Mouse (Mus musculus) heart, embryonic 13.5 days (tissue): ENCODE measurements at regions not wholly inside any gene's neighbourhood (a gene's known extent, or its start where the extent isn't known, plus 50 kb on each side); places are given as distances from the start of the nearest gene placed in this dataset.
"Not testable (repeated sequence)": the region's sequence is repeated elsewhere in the genome, so short reads cannot be mapped to it uniquely, and the experiment has no call there.

Experiments used
- ATAC-seq: fragments of 200-750 bp; cut with Nextera tagmentation; 2 replicates; pipeline ENCODE4 v1.8.0; 2017; ENCODE audit warnings: moderate TSS enrichment; ENCODE audit not compliant: insufficient number of reproducible peaks, low FRiP score, low TSS enrichment; ENCODE audit errors: extremely low read depth
- H3K27ac ChIP-seq: fragments of 300-500 bp; sonication (generic); replicated peaks from 2 replicates; pipeline ENCODE4 v1.5.1; 2015; ENCODE audit warnings: moderate library complexity, mild to moderate bottlenecking, inconsistent platforms
- H3K27me3 ChIP-seq: fragments of 300-500 bp; sonication (generic); replicated peaks from 2 replicates; pipeline ENCODE4 v1.6.1; 2015; ENCODE audit warnings: mild to moderate bottlenecking, inconsistent platforms
- H3K36me3 ChIP-seq: fragments of 300-500 bp; sonication (generic); 2 replicates; pipeline ENCODE4 v1.6.1; 2015; ENCODE audit warnings: mild to moderate bottlenecking, inconsistent platforms
- H3K4me1 ChIP-seq: fragments of 300-500 bp; sonication (generic); 2 replicates; pipeline ENCODE4 v1.6.1; 2015; ENCODE audit warnings: inconsistent platforms
- H3K4me2 ChIP-seq: fragments of 300-500 bp; sonication (generic); 2 replicates; pipeline ENCODE4 v1.6.1; 2015; ENCODE audit warnings: inconsistent platforms, mild to moderate bottlenecking, moderate library complexity
- H3K4me3 ChIP-seq: fragments of 300-500 bp; sonication (generic); 2 replicates; pipeline ENCODE4 v1.5.1; 2015; ENCODE audit warnings: moderate library complexity, mild to moderate bottlenecking, inconsistent platforms
- H3K9ac ChIP-seq: fragments of 300-500 bp; sonication (generic); 2 replicates; pipeline ENCODE4 v1.6.1; 2015; ENCODE audit warnings: inconsistent platforms, mild to moderate bottlenecking, moderate library complexity
- H3K9me3 ChIP-seq: fragments of 300-500 bp; sonication (generic); 2 replicates; pipeline ENCODE4 v1.6.1; 2016; ENCODE audit warnings: inconsistent platforms
- WGBS: fragments of 180-500 bp; shearing (Covaris S2); methylation state at CpG from one replicate; pipeline ENCODE4 v1.1.7; 2015; ENCODE audit warnings: mixed read lengths; 5-methylcytosine and 5-hydroxymethylcytosine counted together

- no peaks in the 10 kb centered on the region for H3K36me3 ChIP-seq
- H3K4me1 ChIP-seq, result no peaks in the 10 kb centered on the region
- peak overlapping the region; percentile 74 for H3K4me2 ChIP-seq
- H3K9ac ChIP-seq, result peak overlapping the region; percentile 68
- no peak overlapping the region for H3K27ac ChIP-seq
- ATAC-seq, result no peak; the same call in 1 of the 2 replicates
- H3K9me3 ChIP-seq, result no peaks in the 10 kb centered on the region
- under 1% methylated on average over 34 of the region's 34 CpGs for WGBS
- peak overlapping the region; percentile 55 for H3K4me3 ChIP-seq
- peaks cover 16% of the 10 kb centered on the region for H3K27me3 ChIP-seq
These were observed 300.7 kb downstream of the Vrk1 start for GRCm38 (mm10) chr12:106310585-106311319.

- Histone ChIP-seq H3K9me3 (no peaks in the 10 kb centered on the region), H3K4me3 (peak overlapping the region; percentile 55), H3K27ac (no peak overlapping the region), H3K4me2 (peak overlapping the region; percentile 74), H3K36me3 (no peaks in the 10 kb centered on the region), H3K4me1 (no peaks in the 10 kb centered on the region), H3K9ac (peak overlapping the region; percentile 68), H3K27me3 (peaks cover 16% of the 10 kb centered on the region)
- WGBS, result 52% methylated on average over 7 of the region's 7 CpGs
- no peak for ATAC-seq
These were observed 301.3 kb downstream of the Vrk1 start for GRCm38 (mm10) chr12:106311320-106311825.

- H3K4me1 ChIP-seq, result no peaks in the 10 kb centered on the region
- no peaks in the 10 kb centered on the region for H3K36me3 ChIP-seq
- no peak overlapping the region for H3K4me2 ChIP-seq
- H3K4me3 ChIP-seq, result no peak overlapping the region
- no peak for ATAC-seq
- no peak overlapping the region for H3K9ac ChIP-seq
- H3K9me3 ChIP-seq, result no peaks in the 10 kb centered on the region
- 81% methylated on average over 17 of the region's 17 CpGs for WGBS
- H3K27ac ChIP-seq, result no peak overlapping the region
- peaks cover 16% of the 10 kb centered on the region for H3K27me3 ChIP-seq
These were observed 302.0 kb downstream of the Vrk1 start for GRCm38 (mm10) chr12:106311831-106312600.

GRCm38 (mm10) chr12:106317738-106318137 is 307.7 kb downstream of the Vrk1 start:
- Histone ChIP-seq H3K4me3 (no peak overlapping the region), H3K27me3 (no peaks in the 10 kb centered on the region; the same call in 1 of the 2 replicates), H3K36me3 (no peaks in the 10 kb centered on the region), H3K27ac (no peak overlapping the region), H3K4me2 (no peak overlapping the region), H3K9ac (no peak overlapping the region), H3K9me3 (no peaks in the 10 kb centered on the region), H3K4me1 (no peaks in the 10 kb centered on the region)
- ATAC-seq, result no peak
- 84% methylated on average over 16 of the region's 16 CpGs for WGBS

DNA sequence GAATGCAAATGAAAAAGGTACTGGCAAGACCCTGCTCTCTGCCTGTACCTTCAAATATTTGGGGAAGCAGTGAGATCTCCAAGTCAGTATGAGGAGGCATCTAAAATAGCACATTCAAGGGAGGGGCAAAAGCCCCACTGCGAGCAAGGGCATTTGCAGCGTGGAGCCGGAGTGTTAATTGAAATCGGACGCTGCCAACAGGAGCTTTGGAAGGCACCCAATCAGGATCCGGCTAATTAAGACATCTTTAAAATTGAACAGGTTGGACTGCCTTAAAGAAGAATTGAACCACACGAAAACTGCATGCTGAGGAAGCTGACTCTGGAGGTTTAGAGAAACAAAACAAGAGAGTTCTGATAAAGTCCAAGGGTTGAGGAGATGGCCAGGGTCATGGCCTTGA is 311.5 kb downstream of the Vrk1 start:
- Histone ChIP-seq H3K27ac (no peak overlapping the region), H3K4me1 (no peaks in the 10 kb centered on the region), H3K36me3 (no peaks in the 10 kb centered on the region), H3K4me2 (no peak overlapping the region), H3K4me3 (no peak overlapping the region), H3K9me3 (no peaks in the 10 kb centered on the region), H3K27me3 (no peaks in the 10 kb centered on the region), H3K9ac (no peak overlapping the region)
- WGBS, result 85% methylated on average over 7 of the region's 7 CpGs
- ATAC-seq, result no peak

DNA sequence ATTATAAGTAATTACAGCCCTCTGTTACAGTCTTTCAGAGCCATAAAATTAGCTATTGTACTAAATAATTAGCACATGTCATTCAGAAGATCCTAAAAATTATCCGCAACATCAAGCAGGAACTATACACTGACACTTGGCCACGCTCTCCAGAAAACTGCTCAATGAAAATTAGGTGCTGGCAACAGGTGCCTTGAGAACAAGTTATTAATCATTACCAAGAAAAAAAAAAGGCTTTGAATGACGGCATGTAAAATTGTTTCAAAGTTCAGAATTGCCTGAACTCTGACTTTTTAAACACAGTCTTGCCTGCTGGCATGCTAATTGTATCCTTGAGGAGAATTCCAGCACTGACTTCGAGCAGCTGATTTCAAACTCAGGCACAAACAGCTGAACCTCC is 316.6 kb downstream of the Vrk1 start:
- H3K4me3 ChIP-seq, result no peak overlapping the region
- no peaks in the 10 kb centered on the region for H3K36me3 ChIP-seq
- H3K9me3 ChIP-seq, result peaks cover 5% of the 10 kb centered on the region; the same call in 1 of the 2 replicates
- no peak overlapping the region for H3K27ac ChIP-seq
- H3K9ac ChIP-seq, result no peak overlapping the region
- no peaks in the 10 kb centered on the region for H3K27me3 ChIP-seq
- no peak for ATAC-seq
- H3K4me2 ChIP-seq, result no peak overlapping the region
- 83% methylated on average over 4 of the region's 4 CpGs for WGBS
- H3K4me1 ChIP-seq, result no peaks in the 10 kb centered on the region

GRCm38 (mm10) chr12:106327351-106327750 is 317.3 kb downstream of the Vrk1 start:
- Histone ChIP-seq H3K27me3 (no peaks in the 10 kb centered on the region), H3K4me3 (no peak overlapping the region), H3K9me3 (peaks cover 11% of the 10 kb centered on the region), H3K4me1 (no peaks in the 10 kb centered on the region), H3K27ac (no peak overlapping the region), H3K4me2 (no peak overlapping the region), H3K36me3 (no peaks in the 10 kb centered on the region), H3K9ac (no peak overlapping the region)
- no peak for ATAC-seq
- 56% methylated on average over 5 of the region's 5 CpGs for WGBS

DNA sequence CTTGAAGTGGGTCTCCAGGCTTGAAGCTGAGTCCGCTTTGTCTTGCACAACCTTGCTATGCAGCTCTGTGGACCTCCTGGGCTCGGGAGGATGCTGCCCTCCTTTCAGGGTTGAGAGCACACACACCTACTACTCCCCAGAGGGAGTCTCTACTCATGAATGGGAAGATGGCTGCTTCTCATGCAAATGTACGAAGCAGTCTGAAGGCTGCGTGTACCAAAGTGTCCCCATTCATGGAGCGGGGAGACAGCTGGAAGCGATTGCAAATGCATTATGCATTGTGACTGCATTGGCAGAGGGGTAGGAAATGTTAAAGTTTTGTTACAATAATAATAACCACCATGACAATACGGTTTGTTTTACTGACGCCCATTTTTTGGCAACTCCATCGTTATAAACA is 347.8 kb downstream of the Vrk1 start:
- no peak overlapping the region for H3K4me2 ChIP-seq
- WGBS, result 82% methylated on average over 9 of the region's 9 CpGs
- no peak overlapping the region for H3K9ac ChIP-seq
- ATAC-seq, result no peak
- no peaks in the 10 kb centered on the region for H3K9me3 ChIP-seq
- H3K4me1 ChIP-seq, result no peaks in the 10 kb centered on the region
- H3K27me3 ChIP-seq, result no peaks in the 10 kb centered on the region
- H3K27ac ChIP-seq, result no peak overlapping the region
- H3K36me3 ChIP-seq, result no peaks in the 10 kb centered on the region
- H3K4me3 ChIP-seq, result no peak overlapping the region

DNA sequence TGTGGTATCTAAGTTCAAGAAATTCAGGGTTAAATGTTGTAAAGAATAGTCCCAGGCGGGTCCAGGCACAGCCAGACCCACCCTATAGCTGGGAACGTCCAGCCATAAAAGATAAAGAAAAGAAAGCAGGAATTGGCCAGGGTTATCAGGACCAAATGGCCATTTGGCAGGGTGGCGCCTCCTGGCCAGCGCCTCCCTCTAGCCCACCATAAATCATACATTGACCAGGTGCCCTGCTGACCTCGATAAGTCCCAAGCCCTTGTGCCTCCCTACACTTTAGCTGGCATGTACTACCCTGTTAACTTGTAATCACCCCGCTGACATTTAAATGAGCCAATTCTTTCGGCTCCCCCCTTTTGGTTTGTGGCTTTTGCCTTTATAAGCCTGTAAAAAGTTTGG is 351.6 kb downstream of the Vrk1 start:
- WGBS, result 59% methylated on average over 7 of the region's 7 CpGs
- H3K9ac ChIP-seq, ATAC-seq, H3K4me3 ChIP-seq, H3K4me2 ChIP-seq, H3K27ac ChIP-seq, H3K9me3 ChIP-seq, H3K4me1 ChIP-seq, H3K36me3 ChIP-seq, H3K27me3 ChIP-seq: not testable (repeated sequence)

GRCm38 (mm10) chr12:106374840-106375375 is 364.9 kb downstream of the Vrk1 start:
- no peaks in the 10 kb centered on the region for H3K36me3 ChIP-seq
- no peak overlapping the region for H3K27ac ChIP-seq
- H3K27me3 ChIP-seq, result peaks cover 25% of the 10 kb centered on the region
- peaks cover 5% of the 10 kb centered on the region; the same call in 1 of the 2 replicates for H3K4me1 ChIP-seq
- WGBS, result 67% methylated on average over 12 of the region's 12 CpGs
- no peak overlapping the region for H3K4me3 ChIP-seq
- no peak overlapping the region for H3K4me2 ChIP-seq
- H3K9ac ChIP-seq, result no peak overlapping the region
- no peak for ATAC-seq
- H3K9me3 ChIP-seq, result no peaks in the 10 kb centered on the region

GRCm38 (mm10) chr12:106375886-106376285 is 365.9 kb downstream of the Vrk1 start:
- H3K4me3 ChIP-seq, result no peak overlapping the region
- H3K9me3 ChIP-seq, result no peaks in the 10 kb centered on the region
- H3K4me1 ChIP-seq, result peaks cover 5% of the 10 kb centered on the region; the same call in 1 of the 2 replicates
- no peak overlapping the region for H3K27ac ChIP-seq
- H3K9ac ChIP-seq, result no peak overlapping the region
- peaks cover 31% of the 10 kb centered on the region for H3K27me3 ChIP-seq
- no peak overlapping the region for H3K4me2 ChIP-seq
- WGBS, result 83% methylated on average over 13 of the region's 13 CpGs
- H3K36me3 ChIP-seq, result no peaks in the 10 kb centered on the region
- no peak for ATAC-seq
